Mouse (Mus musculus) embryonic facial prominence, embryonic 15.5 days (tissue): Measurements from ENCODE around the gene Armcx4. TPM values are rescaled to one million over a fixed set of nuclear protein-coding genes. Genes with fewer than 3 reads are reported as not detected.
"Not testable (repeated sequence)": the region's sequence is repeated elsewhere in the genome, so short reads cannot be mapped to it uniquely, and the experiment has no call there.

Experiments
- ATAC-seq: fragments of 200-750 bp; cut with Nextera tagmentation; 2 replicates; pipeline ENCODE4 v1.8.0; 2017; ENCODE audit warnings: low read depth, moderate TSS enrichment; ENCODE audit not compliant: insufficient number of reproducible peaks, low FRiP score, low TSS enrichment
- H3K27ac ChIP-seq: fragments of 300-500 bp; sonication (generic); replicated peaks from 2 replicates; pipeline ENCODE4 v1.5.1; 2015; ENCODE audit warnings: mild to moderate bottlenecking, inconsistent platforms
- H3K27me3 ChIP-seq: fragments of 300-500 bp; sonication (generic); 2 replicates; pipeline ENCODE4 v1.6.1; 2015; ENCODE audit warnings: inconsistent platforms
- H3K36me3 ChIP-seq: fragments of 300-500 bp; sonication (generic); 2 replicates; pipeline ENCODE4 v1.6.1; 2015; ENCODE audit warnings: mild to moderate bottlenecking, inconsistent platforms
- H3K4me1 ChIP-seq: fragments of 300-500 bp; sonication (generic); 2 replicates; pipeline ENCODE4 v1.6.1; 2015; ENCODE audit warnings: inconsistent platforms
- H3K4me2 ChIP-seq: fragments of 300-500 bp; sonication (generic); replicated peaks from 2 replicates; pipeline ENCODE4 v1.6.1; 2015; ENCODE audit warnings: mild to moderate bottlenecking, inconsistent platforms
- H3K4me3 ChIP-seq: fragments of 300-500 bp; sonication (generic); replicated peaks from 2 replicates; pipeline ENCODE4 v1.5.1; 2015; ENCODE audit warnings: mild to moderate bottlenecking, inconsistent platforms
- H3K9ac ChIP-seq: fragments of 300-500 bp; sonication (generic); 2 replicates; pipeline ENCODE4 v1.6.1; 2015; ENCODE audit warnings: inconsistent platforms
- H3K9me3 ChIP-seq: fragments of 300-500 bp; sonication (generic); replicated peaks from 2 replicates; pipeline ENCODE4 v1.6.1; 2016; ENCODE audit warnings: inconsistent platforms
- WGBS: fragments of 180-500 bp; shearing (Covaris S2); methylation state at CpG from one replicate; pipeline ENCODE4 v1.1.7; 2015; 5-methylcytosine and 5-hydroxymethylcytosine counted together
- polyA plus RNA-seq: library from polyadenylated mRNA; unstranded; fragments of >200 nt; fragmentation: Nextera tagmentation; extraction: Ambion mirVana; gene quantifications from 2 replicates; pipeline ENCODE4 v1.2.1, GENCODE M21; 2015

Gene Armcx4
- polyA plus RNA-seq, 1 experiment from 2014 or later = 4.5 TPM

GRCm38 (mm10) chrX:134689676-134690075, 3.4 kb downstream of the Armcx4 start:
- H3K9me3 ChIP-seq = no peaks in the 10 kb centered on the region
- H3K4me1 ChIP-seq = no peaks in the 10 kb centered on the region
- no peak overlapping the region for H3K4me2 ChIP-seq
- no peak for ATAC-seq
- H3K36me3 ChIP-seq = peaks cover 22% of the 10 kb centered on the region; the same call in 1 of the 2 replicates
- no peak overlapping the region for H3K4me3 ChIP-seq
- 85% methylated on average over 2 of the region's 2 CpGs for WGBS
- no peak overlapping the region for H3K27ac ChIP-seq
- no peak overlapping the region for H3K9ac ChIP-seq
- H3K27me3 ChIP-seq = peaks cover 8% of the 10 kb centered on the region

- Histone ChIP-seq H3K27me3 (peaks cover 8% of the 10 kb centered on the region), H3K4me1 (no peaks in the 10 kb centered on the region), H3K27ac (no peak overlapping the region), H3K9me3 (no peaks in the 10 kb centered on the region), H3K36me3 (peaks cover 22% of the 10 kb centered on the region; the same call in 1 of the 2 replicates), H3K9ac (no peak overlapping the region), H3K4me3 (no peak overlapping the region), H3K4me2 (no peak overlapping the region)
- ATAC-seq = no peak
- WGBS = 86% methylated on average over 10 of the region's 10 CpGs
Observed at GRCm38 (mm10) chrX:134690871-134691539, 4.7 kb downstream of the Armcx4 start.

GRCm38 (mm10) chrX:134691540-134691935, 5.2 kb downstream of the Armcx4 start:
- no peak for ATAC-seq
- Histone ChIP-seq H3K4me1 (no peaks in the 10 kb centered on the region), H3K27ac (no peak overlapping the region), H3K9me3 (no peaks in the 10 kb centered on the region), H3K36me3 (peaks cover 22% of the 10 kb centered on the region; the same call in 1 of the 2 replicates), H3K4me2 (no peak overlapping the region), H3K27me3 (peaks cover 3% of the 10 kb centered on the region; the same call in 1 of the 2 replicates), H3K9ac (no peak overlapping the region), H3K4me3 (no peak overlapping the region)
- WGBS = 72% methylated on average over 2 of the region's 2 CpGs

- Histone ChIP-seq H3K9ac (no peak overlapping the region), H3K4me2 (no peak overlapping the region), H3K27ac (no peak overlapping the region), H3K27me3 (0 out of 2 replicates have a peak, but pooled peaks cover 3% of the 10 kb centered on the region), H3K36me3 (no peaks in the 10 kb centered on the region), H3K4me1 (no peaks in the 10 kb centered on the region), H3K9me3 (no peaks in the 10 kb centered on the region), H3K4me3 (no peak overlapping the region)
- no peak for ATAC-seq
- 35% methylated on average over 3 of the region's 3 CpGs for WGBS
Observed at GRCm38 (mm10) chrX:134716863-134717262, 30.5 kb downstream of the Armcx4 start.

- Histone ChIP-seq H3K4me1 (no peaks in the 10 kb centered on the region), H3K9me3 (no peaks in the 10 kb centered on the region), H3K27ac (peak within 1 kb of the TSS; percentile 92), H3K27me3 (0 out of 2 replicates have a peak, but pooled peaks cover 3% of the 10 kb centered on the region), H3K4me2 (peak within 1 kb of the TSS; percentile 42), H3K36me3 (no peaks in the 10 kb centered on the region), H3K4me3 (peak within 1 kb of the TSS; percentile 52), H3K9ac (peak within 1 kb of the TSS; percentile 45)
- ATAC-seq = peak; percentile 94
- 19% methylated on average over 16 of the region's 16 CpGs for WGBS
Observed at GRCm38 (mm10) chrX:134717752-134718308, 31.5 kb downstream of the Armcx4 start, which contains the start of gene Armcx1. Armcx1 (plus strand) TSS chrX:134717963.

GRCm38 (mm10) chrX:134718524-134718923, 32.2 kb downstream of the Armcx4 start:
- H3K4me1 ChIP-seq = no peaks in the 10 kb centered on the region
- peak overlapping the region; percentile 42 for H3K4me2 ChIP-seq
- H3K27ac ChIP-seq = peak overlapping the region; percentile 92
- WGBS = 24% methylated on average over 14 of the region's 14 CpGs
- H3K9me3 ChIP-seq = no peaks in the 10 kb centered on the region
- H3K27me3 ChIP-seq = 0 out of 2 replicates have a peak, but pooled peaks cover 3% of the 10 kb centered on the region
- peak; percentile 88 for ATAC-seq
- H3K4me3 ChIP-seq = peak overlapping the region; percentile 52
- H3K36me3 ChIP-seq = no peaks in the 10 kb centered on the region
- H3K9ac ChIP-seq = 0 out of 2 replicates have a peak overlapping the region, but pooled peaks have one; percentile 45

GRCm38 (mm10) chrX:134723762-134724161, 37.4 kb downstream of the Armcx4 start:
- H3K9me3 ChIP-seq, H3K36me3 ChIP-seq, H3K4me1 ChIP-seq, H3K27me3 ChIP-seq, H3K4me3 ChIP-seq, H3K9ac ChIP-seq, H3K4me2 ChIP-seq, ATAC-seq, H3K27ac ChIP-seq: not testable (repeated sequence)
- 38% methylated on average over 1 of the region's 2 CpGs for WGBS

- Histone ChIP-seq H3K4me2 (no peak overlapping the region), H3K27ac (no peak overlapping the region), H3K4me1 (no peaks in the 10 kb centered on the region), H3K4me3 (no peak overlapping the region), H3K36me3 (no peaks in the 10 kb centered on the region), H3K9ac (no peak overlapping the region), H3K27me3 (peaks cover 13% of the 10 kb centered on the region), H3K9me3 (no peaks in the 10 kb centered on the region)
- ATAC-seq = no peak
- WGBS = 43% methylated on average over 4 of the region's 4 CpGs
Observed at GRCm38 (mm10) chrX:134729778-134730177, 43.5 kb downstream of the Armcx4 start.

GRCm38 (mm10) chrX:134737796-134738195, 51.5 kb downstream of the Armcx4 start:
- no peaks in the 10 kb centered on the region for H3K36me3 ChIP-seq
- no peak overlapping the region for H3K4me3 ChIP-seq
- H3K27me3 ChIP-seq = peaks cover 10% of the 10 kb centered on the region; the same call in 1 of the 2 replicates
- no peaks in the 10 kb centered on the region for H3K4me1 ChIP-seq
- H3K9ac ChIP-seq = no peak overlapping the region
- H3K9me3 ChIP-seq = no peaks in the 10 kb centered on the region
- no peak for ATAC-seq
- H3K4me2 ChIP-seq = no peak overlapping the region
- 100% methylated on average over 1 of the region's 1 CpGs for WGBS
- H3K27ac ChIP-seq = no peak overlapping the region

- ATAC-seq = no peak
- Histone ChIP-seq H3K4me1 (no peaks in the 10 kb centered on the region), H3K4me2 (no peak overlapping the region), H3K9ac (no peak overlapping the region), H3K27ac (no peak overlapping the region), H3K36me3 (no peaks in the 10 kb centered on the region), H3K27me3 (peaks cover 10% of the 10 kb centered on the region; the same call in 1 of the 2 replicates), H3K4me3 (no peak overlapping the region), H3K9me3 (no peaks in the 10 kb centered on the region)
- WGBS = 64% methylated on average over 4 of the region's 4 CpGs
Observed at GRCm38 (mm10) chrX:134739160-134739559, 52.8 kb downstream of the Armcx4 start.

- 67% methylated on average over 5 of the region's 5 CpGs for WGBS
- Histone ChIP-seq H3K4me1 (no peaks in the 10 kb centered on the region), H3K27ac (no peak overlapping the region), H3K4me2 (no peak overlapping the region), H3K27me3 (0 out of 2 replicates have a peak, but pooled peaks cover 3% of the 10 kb centered on the region), H3K36me3 (no peaks in the 10 kb centered on the region), H3K9me3 (no peaks in the 10 kb centered on the region), H3K9ac (no peak overlapping the region), H3K4me3 (no peak overlapping the region)
- no peak for ATAC-seq
Observed at GRCm38 (mm10) chrX:134741862-134742261, 55.5 kb downstream of the Armcx4 start.
